20 mouse cellular contexts compared by ENCODE assay signal in genomic region chr6:72581625-72582382, GRCm38 (mm10). TPM values are rescaled to one million over a fixed set of nuclear protein-coding genes. Genes with fewer than 3 reads are reported as not detected.
DNase-seq lines count a peak whose midpoint lies in the region; ATAC-seq and TF ChIP-seq lines count a peak whose summit lies in the region.
"Had no signal": no experiment of that assay in that cellular context is flagged by ENCODE, and none has a peak within 500 bp of the region (broad histone marks: within the 10 kb centered on the region; RNA-seq: fewer than 3 reads in every experiment).

No protein-coding gene starts in this region.

- no peaks in the 10 kb centered on the region for H3K9me3 ChIP-seq in heart, embryonic 11.5 days (replicated peaks; ENCODE audit: control insufficient read depth, low read length)
- no peaks in the 10 kb centered on the region for H3K9me3 ChIP-seq in intestine, embryonic 15.5 days
- H3K9me3 ChIP-seq: forebrain, embryonic 12.5 days; G1E; hindbrain, embryonic 10.5 days; limb, embryonic 12.5 days; liver, embryonic 15.5 days; midbrain, embryonic 12.5 days; neural tube, embryonic 13.5 days; stomach, embryonic 15.5 days had no signal

- H3K4me3 ChIP-seq in heart, embryonic 11.5 days (ENCODE audit: low read depth, low read length): no peak overlapping the region
- H3K4me3 ChIP-seq in layer of hippocampus, adult 2 months: no peak overlapping the region
- no peak overlapping the region for H3K4me3 ChIP-seq in intestine, embryonic 15.5 days (replicated peaks)
- H3K4me3 ChIP-seq: forebrain, embryonic 12.5 days; hindbrain, embryonic 10.5 days; limb, embryonic 12.5 days; liver, embryonic 15.5 days; midbrain, embryonic 12.5 days; neural tube, embryonic 13.5 days; stomach, embryonic 15.5 days had no signal

- no peak overlapping the region for H3K4me2 ChIP-seq in heart, embryonic 11.5 days
- no peak overlapping the region for H3K4me2 ChIP-seq in intestine, embryonic 15.5 days (replicated peaks)
- H3K4me2 ChIP-seq: forebrain, embryonic 12.5 days; limb, embryonic 12.5 days; liver, embryonic 15.5 days; midbrain, embryonic 12.5 days; neural tube, embryonic 13.5 days; stomach, embryonic 15.5 days had no signal

- peak; percentile 98 for DNase-seq in heart, adult 11 months
- DNase-seq in layer of hippocampus, adult 2 months (ENCODE audit: low spot score in 2 of 2): no peak
- no peak for DNase-seq in layer of hippocampus, adult 9-11 months
- DNase-seq in skeletal muscle tissue, adult 2 months (ENCODE audit: low read depth, low spot score): peak; percentile 78
- DNase-seq: cerebellum, adult 8-10 months; thymus, adult 2 months had no signal

- H3K9ac ChIP-seq in heart, embryonic 11.5 days (ENCODE audit: low read depth, low read length): no peak overlapping the region
- no peak overlapping the region for H3K9ac ChIP-seq in intestine, embryonic 15.5 days
- H3K9ac ChIP-seq: forebrain, embryonic 12.5 days; limb, embryonic 12.5 days; liver, embryonic 15.5 days; midbrain, embryonic 12.5 days; neural tube, embryonic 13.5 days; stomach, embryonic 15.5 days had no signal

- H3K27me3 ChIP-seq in heart, embryonic 11.5 days (ENCODE audit: control insufficient read depth, insufficient read depth, low read length): no peaks in the 10 kb centered on the region
- no peaks in the 10 kb centered on the region for H3K27me3 ChIP-seq in intestine, embryonic 15.5 days (replicated peaks)
- H3K27me3 ChIP-seq: forebrain, embryonic 12.5 days; limb, embryonic 12.5 days; liver, embryonic 15.5 days; midbrain, embryonic 12.5 days; neural tube, embryonic 13.5 days; stomach, embryonic 15.5 days had no signal

- ATAC-seq in heart, embryonic 11.5 days (replicated peaks; ENCODE audit: insufficient number of reproducible peaks, low FRiP score, low TSS enrichment): no peak
- peak; percentile 62 for ATAC-seq in common myeloid progenitor, adult 5-6 weeks (replicated peaks; ENCODE audit: low read depth, poor library complexity, severe bottlenecking)
- ATAC-seq in intestine, embryonic 15.5 days: no peak
- ATAC-seq: CD4-positive, CD25-positive, alpha-beta regulatory T cell, adult 4 months had no signal

- 73% methylated on average over 11 of the region's 11 CpGs for WGBS in heart, embryonic 11.5 days (ENCODE audit: insufficient replicate concordance)
- WGBS in intestine, embryonic 15.5 days: 81% methylated on average over 11 of the region's 11 CpGs

- no peaks in the 10 kb centered on the region for H3K4me1 ChIP-seq in heart, embryonic 11.5 days (ENCODE audit: control insufficient read depth, insufficient read depth, low read length)
- no peaks in the 10 kb centered on the region for H3K4me1 ChIP-seq in intestine, embryonic 15.5 days (replicated peaks)
- H3K4me1 ChIP-seq: forebrain, embryonic 12.5 days; hindbrain, embryonic 10.5 days; limb, embryonic 12.5 days; liver, embryonic 15.5 days; midbrain, embryonic 12.5 days; neural tube, embryonic 13.5 days; stomach, embryonic 15.5 days had no signal

- no peak overlapping the region for H3K27ac ChIP-seq in heart, embryonic 11.5 days (ENCODE audit: low read depth, low read length)
- peak overlapping the region; percentile 46; the same call in 1 of the 2 replicates for H3K27ac ChIP-seq in layer of hippocampus, adult 2 months
- H3K27ac ChIP-seq in intestine, embryonic 15.5 days: no peak overlapping the region
- H3K27ac ChIP-seq: forebrain, embryonic 12.5 days; hindbrain, embryonic 10.5 days; kidney, postnatal 0 days; limb, embryonic 12.5 days; liver, embryonic 15.5 days; macrophage; midbrain, embryonic 12.5 days; neural tube, embryonic 13.5 days; stomach, embryonic 15.5 days had no signal

- no peak for TF ChIP-seq CTCF in layer of hippocampus, adult 2 months (conservative IDR thresholded peaks at IDR 0.05)

- H3K36me3 ChIP-seq in heart, embryonic 11.5 days (ENCODE audit: control insufficient read depth, insufficient read depth, low read length): no peaks in the 10 kb centered on the region
- 0 out of 2 replicates have a peak, but pooled peaks cover 4% of the 10 kb centered on the region for H3K36me3 ChIP-seq in intestine, embryonic 15.5 days

RNA-seq across cellular contexts. Expression of gene Elmod3, which starts 16.4 kb away (rescaled TPM):
- polyA plus RNA-seq in heart, embryonic 11.5 days (2014; fragmentation: Nextera tagmentation; extraction: Ambion mirVana): 10.5 and 12.1 TPM in 2 replicates
- 10 to 100 TPM; 25.4 to 25.8 TPM for total RNA-seq in layer of hippocampus, adult 2 months (2021)
- total RNA-seq in common myeloid progenitor, adult 5-6 weeks (2017): 4.5 and 9.3 TPM in 2 replicates
- 13.9 and 14.3 TPM in 2 replicates for polyA plus RNA-seq in intestine, embryonic 15.5 days (2015; fragmentation: Nextera tagmentation; extraction: Ambion mirVana)

RNA-seq across cellular contexts. Expression of gene Retsat, which starts 16.5 kb away (rescaled TPM):
- 13.9 and 16.2 TPM in 2 replicates for polyA plus RNA-seq in heart, embryonic 11.5 days (2014; fragmentation: Nextera tagmentation; extraction: Ambion mirVana)
- 10 to 100 TPM; 54.3 to 58.3 TPM for total RNA-seq in layer of hippocampus, adult 2 months (2021)
- total RNA-seq in common myeloid progenitor, adult 5-6 weeks (2017): 13.3 and 17.4 TPM in 2 replicates
- 29.7 and 31.6 TPM in 2 replicates for polyA plus RNA-seq in intestine, embryonic 15.5 days (2015; fragmentation: Nextera tagmentation; extraction: Ambion mirVana)

RNA-seq across cellular contexts. Expression of gene Tgoln1, which starts 35.0 kb away (rescaled TPM):
- 25.3 and 31.0 TPM in 2 replicates for polyA plus RNA-seq in heart, embryonic 11.5 days (2014; fragmentation: Nextera tagmentation; extraction: Ambion mirVana)
- total RNA-seq in layer of hippocampus, adult 2 months (2021): 10 to 100 TPM; 87.9 to 88.2 TPM
- 56.4 and 66.7 TPM in 2 replicates for total RNA-seq in common myeloid progenitor, adult 5-6 weeks (2017)
- polyA plus RNA-seq in intestine, embryonic 15.5 days (2015; fragmentation: Nextera tagmentation; extraction: Ambion mirVana): 42.2 and 43.3 TPM in 2 replicates

RNA-seq across cellular contexts. Expression of gene Capg, which starts 37.6 kb away (rescaled TPM):
- polyA plus RNA-seq in heart, embryonic 11.5 days (2014; fragmentation: Nextera tagmentation; extraction: Ambion mirVana): 22.7 and 25.9 TPM in 2 replicates
- 1 to 10 TPM; 2.5 to 2.8 TPM for total RNA-seq in layer of hippocampus, adult 2 months (2021)
- 32.4 and 56.4 TPM in 2 replicates for total RNA-seq in common myeloid progenitor, adult 5-6 weeks (2017)
- polyA plus RNA-seq in intestine, embryonic 15.5 days (2015; fragmentation: Nextera tagmentation; extraction: Ambion mirVana): 33.5 and 36.0 TPM in 2 replicates

Comparison
In these comparisons a context has a peak if more than half of its experiments do, and no peak if none do; other contexts are left out.
1. DNase-seq: peak in heart, adult 11 months (single experiment) and skeletal muscle tissue, adult 2 months (single experiment); none in layer of hippocampus, adult 2 months (0 of 2) and layer of hippocampus, adult 9-11 months (single experiment).